Mouse (Mus musculus) G1E (cell line): ENCODE data around the gene Fam110a. TPM values are rescaled to one million over a fixed set of nuclear protein-coding genes. Genes with fewer than 3 reads are reported as not detected.
A peak's percentile ranks its signal among the peaks of the same experiment; 100 is the strongest.

Experiments
- ATAC-seq: 2 replicates; pipeline ENCODE4 v1.8.0; 2016; ENCODE audit warnings: mild to moderate bottlenecking; ENCODE audit not compliant: insufficient number of reproducible peaks, poor library complexity, low FRiP score, severe bottlenecking; ENCODE audit errors: extremely low read depth
- DNase-seq: peaks from one replicate; pipeline ENCODE4 v3.0.0; 2012; ENCODE audit warnings: low spot score
- H3K27me3 ChIP-seq: 2 replicates; pipeline ENCODE4 v1.6.1; 2012; ENCODE audit warnings: mild to moderate bottlenecking, low read length, inconsistent platforms; ENCODE audit not compliant: insufficient read depth
- H3K36me3 ChIP-seq: replicated peaks from 2 replicates; pipeline ENCODE3; 2012; ENCODE audit warnings: mild to moderate bottlenecking, inconsistent platforms
- H3K4me1 ChIP-seq: 2 replicates; pipeline ENCODE4 v1.6.1; 2012; ENCODE audit warnings: low read depth, low read length, inconsistent platforms, mixed read lengths; ENCODE audit not compliant: insufficient read depth
- H3K4me3 ChIP-seq: 2 replicates; pipeline ENCODE4 v1.5.1; 2012; ENCODE audit warnings: low read depth, mild to moderate bottlenecking, inconsistent platforms, low read length, moderate library complexity, mixed read lengths
- H3K9me3 ChIP-seq: replicated peaks from 2 replicates; pipeline ENCODE4 v1.6.1; 2012; ENCODE audit warnings: inconsistent platforms
- CTCF ChIP-seq: IDR thresholded peaks from 2 replicates; pipeline ENCODE4 v1.5.1; 2012; ENCODE audit warnings: low read depth, low read length, inconsistent platforms, mixed read lengths
- GATA1 ChIP-seq: IDR thresholded peaks from 2 replicates; pipeline ENCODE4 v1.6.1; 2012; ENCODE audit warnings: borderline replicate concordance, low read length, inconsistent platforms, mixed read lengths
- GATA2 ChIP-seq: IDR thresholded peaks from 2 replicates; pipeline ENCODE4 v1.6.1; 2012; ENCODE audit warnings: low read depth, low read length, inconsistent platforms, borderline replicate concordance
- POLR2AphosphoS5 ChIP-seq: IDR thresholded peaks from 2 replicates; pipeline ENCODE4 v1.6.1; 2012; ENCODE audit warnings: low read depth, low read length, inconsistent platforms; ENCODE audit not compliant: insufficient replicate concordance
- TAL1 ChIP-seq: conservative IDR thresholded peaks from 2 replicates; pipeline ENCODE4 v1.6.1; 2012; ENCODE audit warnings: low read depth, low read length, inconsistent platforms, mixed read lengths
- polyA plus RNA-seq: library from polyadenylated mRNA; stranded (reverse); fragments of >175 nt; gene quantifications from 2 replicates; pipeline ENCODE4 v1.2.3, GENCODE M21; 2012
- total RNA-seq, 2 experiments: library from RNA; stranded (forward) in 1 of 2; stranded (reverse) in 1 of 2; fragments of 200-1000 nt in 1 of 2; fragments of >200 nt in 1 of 2; fragmentation: Nextera tagmentation in 1 of 2; gene quantifications; 2 replicates each; pipeline ENCODE4 v1.2.3; 2014 to 2017

Gene Fam110a
- total and polyA plus RNA-seq, 3 experiments = 3.8 to 24.7 (median 5.2) TPM

GRCm38 (mm10) chr2:151981268-151981667 is 1.2 kb upstream of the Fam110a start:
- TF ChIP-seq CTCF = no peak
- no peak for TF ChIP-seq TAL1
- no peak for TF ChIP-seq GATA2
- no peak for TF ChIP-seq GATA1
- TF ChIP-seq POLR2AphosphoS5 = no peak
- ATAC-seq = no peak
- H3K4me3 ChIP-seq = no peak overlapping the region
- no peak for DNase-seq
- H3K36me3 ChIP-seq = peaks cover 27% of the 10 kb centered on the region
- H3K9me3 ChIP-seq = no peaks in the 10 kb centered on the region
- peaks cover 33% of the 10 kb centered on the region for H3K4me1 ChIP-seq
- peaks cover 28% of the 10 kb centered on the region for H3K27me3 ChIP-seq

- Histone ChIP-seq H3K4me1 (peaks cover 33% of the 10 kb centered on the region), H3K36me3 (peaks cover 36% of the 10 kb centered on the region), H3K27me3 (peaks cover 22% of the 10 kb centered on the region), H3K4me3 (peak overlapping the region; percentile 95), H3K9me3 (no peaks in the 10 kb centered on the region)
- no peak for DNase-seq
- TF ChIP-seq TAL1 = no peak
- no peak for TF ChIP-seq CTCF
- TF ChIP-seq GATA2 = no peak
- TF ChIP-seq GATA1 = no peak
- TF ChIP-seq POLR2AphosphoS5 = no peak
- ATAC-seq = no peak
Observed at GRCm38 (mm10) chr2:151980355-151980693, 305 bp upstream of the Fam110a start.

GRCm38 (mm10) chr2:151978494-151978893 is 1.5 kb downstream of the Fam110a start:
- Histone ChIP-seq H3K4me1 (peaks cover 34% of the 10 kb centered on the region), H3K36me3 (peaks cover 52% of the 10 kb centered on the region), H3K9me3 (no peaks in the 10 kb centered on the region), H3K4me3 (no peak overlapping the region), H3K27me3 (peaks cover 11% of the 10 kb centered on the region; the same call in 1 of the 2 replicates)
- TF ChIP-seq GATA2 = no peak
- TF ChIP-seq POLR2AphosphoS5 = no peak
- TF ChIP-seq GATA1 = no peak
- no peak for TF ChIP-seq CTCF
- TF ChIP-seq TAL1 = no peak
- no peak for DNase-seq
- no peak for ATAC-seq

- DNase-seq (no peak), ATAC-seq (no peak)
- peaks cover 38% of the 10 kb centered on the region for H3K4me1 ChIP-seq
- H3K9me3 ChIP-seq = no peaks in the 10 kb centered on the region
- TF ChIP-seq GATA2 (no peak), CTCF (no peak), GATA1 (no peak), TAL1 (no peak), POLR2AphosphoS5 (no peak)
- H3K27me3 ChIP-seq = 0 out of 2 replicates have a peak, but pooled peaks cover 7% of the 10 kb centered on the region
- H3K36me3 ChIP-seq = peaks cover 59% of the 10 kb centered on the region
- no peak overlapping the region for H3K4me3 ChIP-seq
Observed at GRCm38 (mm10) chr2:151977689-151978440, 2.2 kb downstream of the Fam110a start.

GRCm38 (mm10) chr2:151976067-151976466 is 4.0 kb downstream of the Fam110a start:
- DNase-seq (no peak), ATAC-seq (no peak)
- Histone ChIP-seq H3K4me1 (peaks cover 46% of the 10 kb centered on the region), H3K36me3 (peaks cover 77% of the 10 kb centered on the region), H3K27me3 (no peaks in the 10 kb centered on the region), H3K9me3 (no peaks in the 10 kb centered on the region), H3K4me3 (no peak overlapping the region)
- TF ChIP-seq POLR2AphosphoS5 (no peak), GATA2 (no peak), CTCF (no peak), GATA1 (no peak), TAL1 (no peak)

- Histone ChIP-seq H3K27me3 (no peaks in the 10 kb centered on the region), H3K9me3 (no peaks in the 10 kb centered on the region), H3K4me1 (peaks cover 44% of the 10 kb centered on the region), H3K36me3 (peaks cover 84% of the 10 kb centered on the region), H3K4me3 (no peak overlapping the region)
- no peak for TF ChIP-seq TAL1
- TF ChIP-seq GATA2 = no peak
- no peak for TF ChIP-seq CTCF
- no peak for DNase-seq
- ATAC-seq = no peak
Observed at GRCm38 (mm10) chr2:151975295-151975694, 4.7 kb downstream of the Fam110a start.
